Mouse (Mus musculus): ENCODE data around the gene Arfgef2.

GRCm38 (mm10) chr2:166885066-166885465 lies 79.7 kb downstream of the Arfgef2 start:
- no peak for TF ChIP-seq E2F4 (IDR thresholded peaks at IDR 0.05; ENCODE audit: insufficient read depth)
- TF ChIP-seq POLR2A (IDR thresholded peaks at IDR 0.05; ENCODE audit: insufficient read length, low read depth): no peak
- no peak for TF ChIP-seq TCF3 (IDR thresholded peaks at IDR 0.05; ENCODE audit: insufficient read length, low read depth)
- TF ChIP-seq MAX (IDR thresholded peaks at IDR 0.05; ENCODE audit: low read depth): no peak
- TF ChIP-seq CEBPB (IDR thresholded peaks at IDR 0.05; ENCODE audit: insufficient read depth, poor library complexity, severe bottlenecking): no peak
- TF ChIP-seq POLR2AphosphoS2 (IDR thresholded peaks at IDR 0.05; ENCODE audit: insufficient read length, low read depth): no peak
- no peak for TF ChIP-seq TCF12 (IDR thresholded peaks at IDR 0.05; ENCODE audit: insufficient read depth, poor library complexity, severe bottlenecking)
- no peak for TF ChIP-seq USF1 (IDR thresholded peaks at IDR 0.05; ENCODE audit: low read depth)

All from myocyte (in vitro differentiated cells).